Mouse (Mus musculus) left cerebral cortex, postnatal 4 days (tissue): ENCODE data around the gene Chkb. TPM values are rescaled to one million over a fixed set of nuclear protein-coding genes. Genes with fewer than 3 reads are reported as not detected.

ENCODE experiments used
- DNase-seq: peaks from one replicate; pipeline ENCODE4 v3.0.0-alpha.2; 2022
- intact Hi-C: fragments of 180-260 bp; cut with DNase I; formaldehyde crosslinking; loops from one replicate; pipeline ENCODE4 v1.15.1; 2025
- total RNA-seq, 2 experiments: library from RNA; stranded (reverse); gene quantifications; 2 replicates each; pipeline ENCODE4 v1.2.3; 2021

The Chkb gene
- total RNA-seq, 2 experiments from 2014 or later, result 75.8 TPM

GRCm38 (mm10) chr15:89404831-89405623, 24.7 kb downstream of the Chkb start:
- DNase-seq, result no peak
- intact Hi-C loops, result no loop called here

GRCm38 (mm10) chr15:89402471-89402870, 27.2 kb downstream of the Chkb start:
- intact Hi-C loops, result no loop called here
- no peak for DNase-seq

GRCm38 (mm10) chr15:89399716-89400115, 30.0 kb downstream of the Chkb start:
- DNase-seq, result no peak
- intact Hi-C loops, result no loop called here

GRCm38 (mm10) chr15:89398146-89398545, 31.6 kb downstream of the Chkb start:
- intact Hi-C loops, result no loop called here
- peak; percentile 46 for DNase-seq

GRCm38 (mm10) chr15:89396883-89397282, 32.8 kb downstream of the Chkb start:
- no peak for DNase-seq
- intact Hi-C loops, result no loop called here

- no peak for DNase-seq
- intact Hi-C loops, result no loop called here
Observed at GRCm38 (mm10) chr15:89390081-89390480, 39.6 kb downstream of the Chkb start.

GRCm38 (mm10) chr15:89387127-89387526, 42.6 kb downstream of the Chkb start:
- no peak for DNase-seq
- intact Hi-C loops, result no loop called here

GRCm38 (mm10) chr15:89384617-89385016, 45.1 kb downstream of the Chkb start, which contains the start of gene Klhdc7b:
Klhdc7b (plus strand) TSS chr15:89384917.
- DNase-seq, result no peak
- intact Hi-C loops, result no loop called here

- intact Hi-C loops, result no loop called here
Observed at GRCm38 (mm10) chr15:89379429-89379828, 50.3 kb downstream of the Chkb start.

GRCm38 (mm10) chr15:89378831-89379401, 50.8 kb downstream of the Chkb start, which contains the start of gene Odf3b:
Odf3b (minus strand) TSS chr15:89379282.
- intact Hi-C loops, result no loop called here
- DNase-seq, result no peak

More at GRCm38 (mm10) chr15:89379429-89379828, 50.3 kb downstream of the Chkb start:
- peak; percentile 53 for DNase-seq

- no peak for DNase-seq
- intact Hi-C loops, result no loop called here
Observed at GRCm38 (mm10) chr15:89377938-89378828, 51.5 kb downstream of the Chkb start.

GRCm38 (mm10) chr15:89377362-89377761, 52.3 kb downstream of the Chkb start:
- intact Hi-C loops, result no loop called here
- no peak for DNase-seq

- DNase-seq, result no peak
- intact Hi-C loops, result no loop called here
Observed at GRCm38 (mm10) chr15:89376957-89377356, 52.8 kb downstream of the Chkb start, which contains the start of gene Tymp. Tymp (minus strand) TSS chr15:89377039.

Other genes with a start within 250 kb of the Chkb start
- gene Plxnb2, start 249.1 kb downstream of the Chkb start, total RNA-seq, result 100 to 1,000 TPM; 100 TPM
- gene Dennd6b, start 233.4 kb downstream of the Chkb start, total RNA-seq, result 10 to 100 TPM; 46.6 to 49.4 TPM
- 100 to 1,000 TPM; 163 to 165 TPM for gene Ppp6r2, start 218.4 kb downstream of the Chkb start, total RNA-seq
- 100 to 1,000 TPM; 192 to 235 TPM for gene Sbf1, start 114.6 kb downstream of the Chkb start, total RNA-seq
- not detected for gene Adm2, start 107.2 kb downstream of the Chkb start, total RNA-seq
- gene Miox, start 95.5 kb downstream of the Chkb start, total RNA-seq, result not detected
- 10 to 100 TPM; 22.9 to 36.2 TPM for gene Lmf2, start 74.2 kb downstream of the Chkb start, total RNA-seq
- gene Ncaph2, start 74.2 kb downstream of the Chkb start, total RNA-seq, result 10 to 100 TPM; 86.6 to 93.2 TPM
- 10 to 100 TPM; 25.0 to 28.7 TPM for gene Sco2, start 56.1 kb downstream of the Chkb start, total RNA-seq
- under 1 TPM; 0.62 to 0.81 TPM for gene Tymp, start 52.9 kb downstream of the Chkb start, total RNA-seq
- gene Odf3b, start 50.6 kb downstream of the Chkb start, total RNA-seq, result 1 to 10 TPM; 1.8 to 1.9 TPM
- not detected for gene Klhdc7b, start 45.0 kb downstream of the Chkb start, total RNA-seq
- not detected for gene Syce3, start 19.4 kb downstream of the Chkb start, total RNA-seq
- gene Cpt1b, start 4.0 kb downstream of the Chkb start, total RNA-seq, result 1 to 10 TPM; 4.0 to 7.6 TPM
- gene C730034F03Rik, start 319 bp downstream of the Chkb start, total RNA-seq, result 1 to 10 TPM; 1.8 to 3.2 TPM
- 1 to 10 TPM in 1 of 2 experiments, under 1 TPM in 1; 0.40 to 1.3 TPM for gene Gm44502, start 212 bp downstream of the Chkb start, total RNA-seq
- gene Mapk8ip2, start 24.0 kb upstream of the Chkb start, total RNA-seq, result 100 to 1,000 TPM; 155 to 170 TPM
- 10 to 100 TPM; 31.5 to 32.8 TPM for gene Arsa, start 47.5 kb upstream of the Chkb start, total RNA-seq
- 100 to 1,000 TPM; 136 to 141 TPM for gene Shank3, start 69.7 kb upstream of the Chkb start, total RNA-seq
- gene Acr, start 138.4 kb upstream of the Chkb start, total RNA-seq, result 1 to 10 TPM; 5.8 to 5.9 TPM
- 10 to 100 TPM; 51.7 to 54.5 TPM for gene Rabl2, start 162.0 kb upstream of the Chkb start, total RNA-seq